Mouse (Mus musculus): ENCODE data around the gene Apol9a.
"Not testable (repeated sequence)": the region's sequence is repeated elsewhere in the genome, so short reads cannot be mapped to it uniquely, and the experiment has no call there.

GRCm38 (mm10) chr15:77411035-77411434 lies at the start of gene Apol9a:
- TF ChIP-seq CTCF, POLR2A (IDR thresholded peaks at IDR 0.05; ENCODE audit: extremely low read depth, insufficient read depth, low read length): not testable (repeated sequence)

Data from cortical plate, adult 2 months (tissue).